Mouse (Mus musculus) liver, adult (tissue): ENCODE results near the gene Calhm5.

ENCODE experiments used
- GATA4 ChIP-seq: IDR thresholded peaks from 2 replicates; pipeline ENCODE4 v1.6.1; 2014; ENCODE audit warnings: mild to moderate bottlenecking, low read length; ENCODE audit not compliant: insufficient replicate concordance

Gene Calhm5

GRCm38 (mm10) chr10:34096418-34096883, at the start of gene Calhm5:
Calhm5 (minus strand) TSS chr10:34096519.
- peak; percentile 64; the same call in 1 of the 2 replicates for TF ChIP-seq GATA4

- peak; percentile 61; the same call in 1 of the 2 replicates for TF ChIP-seq GATA4
These were observed 45.4 kb upstream of the Calhm5 start for GRCm38 (mm10) chr10:34141693-34142092.

- no peak for TF ChIP-seq GATA4
These were observed 43.4 kb upstream of the Calhm5 start for GRCm38 (mm10) chr10:34139768-34140167.

- TF ChIP-seq GATA4 = no peak
These were observed 41.7 kb upstream of the Calhm5 start for GRCm38 (mm10) chr10:34138027-34138426.

- no peak for TF ChIP-seq GATA4
These were observed 40.1 kb upstream of the Calhm5 start for GRCm38 (mm10) chr10:34136432-34136831.

GRCm38 (mm10) chr10:34131356-34131755, 35.0 kb upstream of the Calhm5 start:
- no peak for TF ChIP-seq GATA4

GRCm38 (mm10) chr10:34128391-34128790, 32.1 kb upstream of the Calhm5 start:
- no peak for TF ChIP-seq GATA4

GRCm38 (mm10) chr10:34127392-34128378, 31.4 kb upstream of the Calhm5 start, which contains the start of gene Calhm6:
Calhm6 (minus strand) TSS chr10:34127984.
- no peak; the same call in 1 of the 2 replicates for TF ChIP-seq GATA4

GRCm38 (mm10) chr10:34118421-34118820, 22.1 kb upstream of the Calhm5 start:
- TF ChIP-seq GATA4 = no peak

GRCm38 (mm10) chr10:34117770-34118169, 21.5 kb upstream of the Calhm5 start:
- TF ChIP-seq GATA4 = no peak

GRCm38 (mm10) chr10:34117131-34117530, 20.8 kb upstream of the Calhm5 start:
- TF ChIP-seq GATA4 = no peak

- TF ChIP-seq GATA4 = no peak
These were observed 15.8 kb upstream of the Calhm5 start for GRCm38 (mm10) chr10:34111964-34112738.

GRCm38 (mm10) chr10:34110863-34111465, 14.6 kb upstream of the Calhm5 start:
- no peak for TF ChIP-seq GATA4

GRCm38 (mm10) chr10:34095964-34096363, 355 bp downstream of the Calhm5 start:
- no peak for TF ChIP-seq GATA4

GRCm38 (mm10) chr10:34095147-34095546, 1.2 kb downstream of the Calhm5 start:
- TF ChIP-seq GATA4 = no peak
